Mouse (Mus musculus): ENCODE measurements at regions not wholly inside any gene's neighbourhood (a gene's known extent, or its start where the extent isn't known, plus 50 kb on each side); places are given as distances from the start of the nearest gene placed in this dataset.
A peak's percentile ranks its signal among the peaks of the same experiment; 100 is the strongest.

GRCm38 (mm10) chrY:263314-263713, 533.9 kb downstream of the Zfy1 start:
- Histone ChIP-seq H3K9me3 (peaks cover 4% of the 10 kb centered on the region), H3K9ac (no peak overlapping the region), H3K36me3 (no peaks in the 10 kb centered on the region), H3K27me3 (no peaks in the 10 kb centered on the region), H3K4me2 (no peak overlapping the region), H3K27ac (no peak overlapping the region), H3K4me3 (no peak overlapping the region), H3K4me1 (no peaks in the 10 kb centered on the region)
- ATAC-seq (ENCODE audit: borderline replicate concordance, extremely low read depth, low FRiP score, low TSS enrichment), result peak; percentile 29; the same call in 1 of the 2 replicates
- 85% methylated on average over 2 of the region's 5 CpGs for WGBS

Data from lung, embryonic 15.5 days (tissue).